Mouse (Mus musculus): ENCODE measurements around the gene Lmtk3. TPM values are rescaled to one million over a fixed set of nuclear protein-coding genes. Genes with fewer than 3 reads are reported as not detected.

Lmtk3 gene
- total RNA-seq, 2 experiments from 2014 or later, result 304 to 352 TPM

DNA sequence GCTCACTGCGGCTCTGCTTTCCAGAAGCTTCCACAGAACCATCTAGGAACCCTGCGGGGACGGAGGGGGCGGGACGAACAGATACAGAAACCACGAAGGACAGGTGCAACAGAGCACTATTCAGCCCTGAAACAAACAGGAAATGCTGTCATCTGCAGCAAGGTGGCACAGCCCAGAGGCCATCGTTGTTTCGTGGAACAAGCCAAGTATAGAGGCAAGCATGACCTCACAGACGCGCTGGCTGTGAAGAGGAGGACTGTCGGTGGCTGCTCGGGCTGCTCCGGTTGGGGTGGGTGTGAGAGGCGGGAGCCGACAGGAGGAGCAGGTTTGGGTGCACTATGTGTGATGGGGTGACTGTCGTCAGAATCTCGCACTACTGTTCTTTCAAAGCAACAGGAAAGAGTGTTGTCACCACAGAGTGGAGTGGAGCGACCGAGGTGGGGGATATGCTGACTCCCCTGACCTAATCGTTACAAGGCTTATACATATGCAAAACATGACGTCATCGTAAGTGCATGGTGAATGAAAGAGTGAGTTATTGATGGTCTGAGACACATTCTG lies 4.4 kb upstream of the Lmtk3 start:
- DNase-seq, result no peak
- intact Hi-C loops (cut with DNase I), result no loop called here

DNA sequence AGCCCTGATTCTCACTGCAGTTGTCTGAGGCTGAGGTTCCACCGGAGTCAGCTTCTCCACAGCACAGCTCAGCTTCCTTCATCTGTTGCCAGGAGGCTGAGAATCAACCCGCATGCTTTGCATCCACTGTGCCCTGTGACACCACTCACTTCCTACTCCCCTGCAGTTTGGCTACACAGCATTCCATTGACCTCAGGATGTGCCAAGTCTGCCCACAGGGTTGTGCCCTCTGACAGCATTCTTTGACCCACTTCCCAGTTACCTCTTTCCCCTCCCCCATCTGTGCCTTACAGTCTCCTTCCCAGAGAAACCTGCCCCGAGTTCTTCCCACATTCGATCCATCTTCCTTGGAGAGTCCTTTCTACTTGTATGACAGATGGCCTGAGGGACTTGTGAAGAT lies 1.3 kb upstream of the Lmtk3 start:
- no peak for DNase-seq
- intact Hi-C loops (cut with DNase I), result no loop called here

DNA sequence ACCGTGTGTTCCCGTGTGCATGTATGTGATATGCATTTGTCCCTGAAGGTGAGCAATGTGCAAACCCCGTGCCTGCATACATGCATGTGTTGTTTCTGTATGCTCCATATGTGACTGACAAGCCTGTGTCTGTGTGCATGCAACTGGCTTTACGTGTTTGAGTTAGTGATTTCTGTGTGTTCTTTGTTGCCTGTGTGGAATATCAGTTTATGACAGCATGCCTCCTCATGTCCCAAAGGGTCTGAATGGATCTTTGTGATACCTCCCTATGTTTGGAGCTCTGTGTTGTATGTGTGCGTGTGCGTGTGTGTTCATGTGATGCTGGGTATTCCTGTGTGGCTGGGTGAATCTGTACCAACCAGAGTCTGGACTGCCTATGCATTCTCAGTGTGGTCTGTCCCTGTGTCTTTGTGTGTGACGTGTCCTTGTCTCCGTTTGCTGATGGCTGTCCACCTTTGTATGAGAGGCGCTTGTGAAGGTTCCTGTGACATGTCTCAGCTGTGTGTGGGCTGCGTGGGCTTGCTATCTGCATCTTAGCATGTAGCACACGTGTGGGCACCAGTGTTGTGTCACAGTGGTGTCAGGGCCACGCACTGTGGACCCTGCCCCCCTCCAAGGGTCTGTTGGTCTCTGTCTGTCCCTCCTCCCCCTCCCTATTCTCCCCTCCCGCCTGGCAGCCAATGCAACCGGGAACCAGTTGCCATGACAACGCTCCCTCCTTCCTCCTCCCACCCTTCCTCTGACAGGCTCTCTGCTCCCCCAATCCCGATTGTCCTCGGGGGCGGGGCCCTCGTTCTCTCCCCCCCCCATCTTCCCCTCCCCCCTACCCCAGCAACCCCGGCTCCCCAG lies 1.2 kb downstream of the Lmtk3 start, which contains the start of gene Sult2b1:
Gene Sult2b1, minus strand, starts transcription at position 146 of the 849 bp plus-strand sequence.
- peak; percentile 97 for DNase-seq
- intact Hi-C loops (cut with DNase I), result no loop called here

DNA sequence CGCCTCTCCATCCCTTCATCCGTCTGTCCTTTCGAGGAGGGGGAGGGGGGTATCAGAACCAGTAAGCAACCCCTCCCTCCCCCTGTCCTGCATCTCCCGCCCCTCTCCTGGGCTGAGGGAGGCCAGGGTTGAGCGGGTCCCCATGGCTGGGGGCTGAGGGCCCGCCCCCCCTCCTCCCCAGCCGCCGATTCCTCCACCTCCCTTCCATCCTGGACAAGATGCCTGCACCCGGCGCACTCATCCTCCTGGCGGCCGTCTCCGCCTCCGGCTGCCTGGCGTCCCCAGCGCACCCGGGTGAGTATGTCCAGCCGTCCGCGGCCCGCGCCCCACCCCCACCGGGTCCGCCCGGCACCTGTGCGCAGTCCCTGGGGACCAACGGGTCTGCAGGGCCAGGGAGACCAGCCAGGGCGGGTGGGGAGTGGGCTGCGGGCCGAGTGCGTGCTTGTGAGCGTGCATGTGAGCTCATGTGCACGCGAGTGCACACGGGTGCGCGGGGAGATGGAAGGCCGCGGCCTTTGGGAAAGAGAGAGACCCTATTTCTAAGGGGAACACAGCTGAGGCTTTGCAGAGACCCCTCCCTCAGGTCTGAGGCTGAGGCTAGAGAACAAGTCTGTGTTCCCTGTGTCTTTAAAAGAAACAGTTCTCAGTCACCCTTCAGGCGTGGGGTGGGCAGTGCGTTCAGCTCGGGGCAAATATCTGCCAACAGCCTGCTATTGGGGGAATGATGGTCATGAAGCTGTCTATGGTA lies 2.0 kb downstream of the Lmtk3 start:
- intact Hi-C loops (cut with DNase I), result no loop called here
- DNase-seq, result peak; percentile 82

DNA sequence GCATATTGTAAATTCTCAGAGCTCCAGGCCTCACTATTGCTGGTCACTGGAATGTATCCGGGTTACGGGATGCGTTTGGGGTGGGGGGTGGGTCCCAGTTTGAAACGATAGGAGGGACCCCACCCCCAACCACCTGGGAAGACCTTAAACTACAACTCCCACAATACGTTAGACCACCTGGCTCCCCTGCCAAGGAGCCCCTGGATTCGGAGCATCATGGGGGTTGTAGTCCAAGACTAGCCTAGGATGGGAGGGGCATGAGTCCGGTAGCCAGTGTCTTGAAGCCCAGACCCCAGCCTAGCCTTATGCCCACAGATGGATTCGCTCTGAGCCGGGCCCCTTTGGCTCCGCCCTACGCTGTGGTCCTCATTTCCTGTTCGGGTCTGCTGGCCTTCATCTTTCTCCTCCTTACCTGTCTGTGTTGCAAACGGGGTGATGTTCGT lies 2.6 kb downstream of the Lmtk3 start:
- peak; percentile 86 for DNase-seq
- intact Hi-C loops (cut with DNase I), result no loop called here

DNA sequence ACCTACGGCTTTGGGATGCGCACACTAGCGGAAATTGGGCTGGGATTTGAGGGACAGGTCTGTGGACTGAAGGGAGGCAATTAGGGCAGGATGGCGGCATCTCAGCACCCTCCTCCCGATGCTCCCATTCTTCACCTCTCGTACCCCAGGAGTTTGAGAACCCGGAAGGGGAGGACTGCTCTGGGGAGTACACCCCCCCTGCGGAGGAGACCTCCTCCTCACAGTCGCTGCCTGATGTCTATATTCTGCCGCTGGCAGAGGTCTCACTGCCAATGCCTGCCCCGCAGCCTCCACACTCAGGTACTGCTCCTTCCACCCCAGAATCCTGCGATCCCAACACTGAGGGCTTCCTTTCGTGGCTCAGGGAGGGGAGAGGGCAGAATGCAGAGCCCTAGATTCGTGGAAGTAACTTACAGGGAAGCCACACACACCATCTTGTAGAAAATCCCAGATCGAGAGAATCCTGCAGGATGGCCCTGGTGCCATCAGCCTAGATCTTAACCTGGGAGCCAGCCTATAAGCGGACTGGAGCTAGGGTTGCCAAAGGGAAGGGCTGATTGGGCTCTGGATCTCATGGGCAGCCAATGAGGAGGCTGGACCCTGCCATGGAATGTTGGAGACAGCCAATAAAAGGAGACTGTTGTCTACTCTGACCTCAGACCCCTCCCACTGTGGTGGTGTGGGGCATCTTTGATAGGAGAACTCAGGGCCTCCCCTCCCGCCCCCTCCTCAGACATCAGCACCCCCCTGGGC lies 3.3 kb downstream of the Lmtk3 start:
- peak; percentile 43 for DNase-seq
- intact Hi-C loops (cut with DNase I), result no loop called here

DNA sequence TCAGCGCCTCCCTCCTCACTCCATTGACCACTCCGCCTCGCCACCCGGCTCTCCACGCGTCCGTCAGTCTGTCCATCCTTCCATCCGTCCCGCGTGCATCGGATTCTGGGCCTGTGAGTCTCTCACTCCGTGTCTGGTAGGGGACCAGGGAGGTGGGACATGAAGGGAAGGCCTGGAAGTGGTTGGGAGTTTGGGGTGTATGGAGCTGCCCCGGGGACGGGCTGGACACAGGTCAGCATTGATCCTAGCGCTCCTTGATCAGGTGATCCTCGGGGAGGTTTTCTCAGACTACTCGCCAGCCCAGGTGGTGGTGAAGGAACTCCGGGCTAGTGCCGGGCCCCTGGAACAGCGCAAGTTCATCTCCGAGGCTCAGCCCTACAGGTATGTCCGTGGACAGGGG lies 4.1 kb downstream of the Lmtk3 start:
- no peak for DNase-seq
- intact Hi-C loops (cut with DNase I), result no loop called here

DNA sequence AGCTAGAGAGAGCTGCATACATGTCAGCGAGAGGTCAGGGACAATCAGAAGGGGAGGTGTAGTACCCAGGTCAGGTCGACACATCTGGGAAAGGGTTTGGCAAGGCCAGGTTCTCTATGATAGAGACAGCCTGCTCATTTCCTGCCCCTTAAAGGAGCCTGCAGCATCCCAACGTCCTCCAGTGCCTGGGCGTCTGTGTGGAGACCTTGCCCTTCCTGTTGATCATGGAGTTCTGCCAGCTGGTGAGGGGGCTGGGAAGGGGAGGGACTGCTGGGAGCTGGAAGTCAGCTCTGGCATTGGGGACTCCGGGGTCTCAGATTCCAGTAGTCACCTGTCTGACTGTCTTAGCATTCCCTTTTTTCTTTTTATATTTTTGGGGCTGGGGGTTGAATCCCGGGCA lies 7.2 kb downstream of the Lmtk3 start:
- intact Hi-C loops (cut with DNase I), result no loop called here
- no peak for DNase-seq

DNA sequence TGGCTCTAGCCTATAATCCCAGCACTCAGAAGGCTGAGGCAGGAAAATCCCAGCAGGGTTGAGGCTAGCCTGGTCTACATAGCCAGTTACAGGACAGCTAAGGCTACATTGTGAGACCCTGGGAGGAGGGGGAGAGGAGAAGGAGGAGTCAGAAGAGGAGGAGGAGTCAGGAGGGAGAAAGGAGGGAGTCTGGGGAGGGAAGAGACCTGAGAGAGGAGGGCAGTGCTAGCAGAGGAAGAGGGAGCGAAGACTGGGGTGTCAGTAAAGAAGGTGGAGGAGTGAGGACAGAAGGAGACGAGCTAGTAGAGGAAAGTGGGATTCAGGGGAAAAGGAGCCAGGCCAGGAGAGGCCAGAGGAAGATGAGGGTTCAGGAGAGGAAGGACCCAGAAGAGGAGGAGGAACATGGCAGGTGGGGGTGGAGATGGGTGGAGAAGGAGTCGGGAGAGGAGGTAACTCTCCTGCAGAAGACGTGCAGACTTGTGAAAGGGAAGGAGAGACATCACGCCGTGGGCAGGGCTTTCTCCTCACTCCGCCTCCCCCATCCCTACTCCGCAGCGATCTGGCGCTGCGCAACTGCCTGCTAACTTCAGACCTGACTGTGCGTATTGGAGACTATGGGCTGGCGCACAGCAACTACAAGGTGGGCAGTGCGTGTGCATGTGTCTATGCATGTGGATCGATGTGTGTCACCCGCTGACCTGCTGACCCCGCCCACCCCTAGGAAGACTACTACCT lies 8.4 kb downstream of the Lmtk3 start:
- DNase-seq, result no peak
- intact Hi-C loops (cut with DNase I), result no loop called here

DNA sequence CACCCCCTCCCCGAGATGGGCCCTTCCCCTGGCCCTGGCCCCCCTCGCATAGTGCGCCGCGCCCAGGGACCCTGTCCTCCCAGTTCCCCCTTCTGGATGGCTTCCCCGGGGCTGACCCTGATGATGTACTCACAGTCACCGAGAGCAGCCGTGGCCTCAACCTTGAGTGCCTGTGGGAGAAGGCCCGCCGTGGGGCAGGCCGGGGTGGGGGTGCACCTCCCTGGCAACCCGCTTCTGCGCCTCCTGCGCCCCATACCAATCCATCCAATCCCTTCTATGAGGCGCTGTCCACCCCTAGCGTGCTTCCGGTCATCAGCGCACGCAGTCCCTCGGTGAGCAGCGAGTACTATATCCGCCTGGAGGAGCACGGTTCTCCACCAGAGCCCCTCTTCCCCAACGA lies 9.7 kb downstream of the Lmtk3 start:
- DNase-seq, result no peak
- intact Hi-C loops (cut with DNase I), result no loop called here

DNA sequence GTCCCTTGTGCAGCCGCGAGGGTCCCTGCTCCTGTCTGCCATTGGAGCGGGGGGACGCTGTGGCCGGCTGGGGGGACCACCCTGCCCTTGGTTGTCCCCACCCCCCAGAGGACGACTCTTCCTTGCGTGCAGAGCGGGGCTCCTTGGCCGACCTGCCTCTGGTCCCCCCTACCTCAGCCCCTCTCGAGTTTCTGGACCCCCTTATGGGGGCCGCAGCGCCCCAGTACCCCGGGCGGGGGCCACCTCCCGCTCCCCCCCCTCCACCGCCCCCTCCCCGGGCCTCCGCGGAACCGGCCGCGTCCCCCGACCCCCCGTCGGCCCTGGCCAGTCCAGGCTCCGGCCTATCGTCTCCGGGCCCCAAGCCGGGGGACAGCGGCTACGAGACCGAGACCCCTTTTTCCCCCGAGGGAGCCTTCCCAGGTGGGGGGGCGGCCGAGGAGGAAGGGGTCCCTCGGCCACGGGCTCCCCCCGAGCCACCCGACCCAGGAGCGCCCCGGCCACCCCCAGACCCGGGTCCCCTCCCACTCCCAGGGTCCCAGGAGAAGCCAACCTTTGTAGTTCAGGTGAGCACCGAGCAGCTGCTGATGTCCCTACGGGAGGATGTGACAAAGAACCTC lies 10.5 kb downstream of the Lmtk3 start:
- intact Hi-C loops (cut with DNase I), result no loop called here
- peak; percentile 12 for DNase-seq

DNA sequence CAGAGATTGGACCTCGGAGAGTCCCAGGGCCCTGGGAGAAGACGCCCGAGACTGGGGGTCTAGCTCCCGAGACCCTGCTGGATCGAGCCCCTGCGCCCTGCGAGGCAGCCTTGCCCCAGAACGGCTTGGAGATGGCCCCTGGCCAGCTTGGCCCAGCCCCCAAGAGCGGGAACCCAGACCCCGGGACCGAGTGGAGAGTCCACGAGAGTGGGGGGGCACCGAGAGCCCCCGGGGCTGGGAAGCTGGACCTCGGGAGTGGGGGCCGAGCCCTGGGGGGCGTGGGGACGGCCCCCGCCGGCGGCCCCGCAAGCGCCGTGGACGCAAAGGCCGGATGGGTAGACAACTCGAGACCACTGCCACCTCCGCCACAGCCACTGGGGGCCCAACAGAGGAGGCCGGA lies 11.4 kb downstream of the Lmtk3 start:
- intact Hi-C loops (cut with DNase I), result loop anchor here (5.0 kb wide), 1 partner anchor 73 kb away; the partner anchor contains the start of gene Fam83e
- peak; percentile 17 for DNase-seq

DNA sequence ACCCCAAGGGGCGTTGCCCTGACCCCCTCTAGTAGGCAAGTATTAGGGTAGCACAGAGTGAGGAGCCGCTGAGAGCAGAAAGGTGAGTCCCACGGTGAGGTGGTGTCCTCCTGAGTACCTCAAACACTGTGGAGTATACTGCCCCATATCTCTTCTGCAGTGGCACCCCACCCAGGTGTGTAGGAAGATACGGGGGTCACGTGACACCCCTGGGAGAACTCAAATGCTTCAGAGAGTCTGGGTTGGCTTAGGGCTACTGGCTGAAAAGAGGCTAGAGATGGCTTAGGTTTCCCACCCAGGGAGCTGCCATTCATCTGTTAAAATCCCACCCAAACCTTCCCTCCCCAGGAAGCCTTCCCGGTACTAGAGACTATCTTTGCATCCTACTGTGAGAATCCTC lies 13.4 kb downstream of the Lmtk3 start:
- no peak for DNase-seq
- intact Hi-C loops (cut with DNase I), result loop anchor here (5.0 kb wide), 1 partner anchor 75 kb away; the partner anchor contains the start of gene Fam83e

DNA sequence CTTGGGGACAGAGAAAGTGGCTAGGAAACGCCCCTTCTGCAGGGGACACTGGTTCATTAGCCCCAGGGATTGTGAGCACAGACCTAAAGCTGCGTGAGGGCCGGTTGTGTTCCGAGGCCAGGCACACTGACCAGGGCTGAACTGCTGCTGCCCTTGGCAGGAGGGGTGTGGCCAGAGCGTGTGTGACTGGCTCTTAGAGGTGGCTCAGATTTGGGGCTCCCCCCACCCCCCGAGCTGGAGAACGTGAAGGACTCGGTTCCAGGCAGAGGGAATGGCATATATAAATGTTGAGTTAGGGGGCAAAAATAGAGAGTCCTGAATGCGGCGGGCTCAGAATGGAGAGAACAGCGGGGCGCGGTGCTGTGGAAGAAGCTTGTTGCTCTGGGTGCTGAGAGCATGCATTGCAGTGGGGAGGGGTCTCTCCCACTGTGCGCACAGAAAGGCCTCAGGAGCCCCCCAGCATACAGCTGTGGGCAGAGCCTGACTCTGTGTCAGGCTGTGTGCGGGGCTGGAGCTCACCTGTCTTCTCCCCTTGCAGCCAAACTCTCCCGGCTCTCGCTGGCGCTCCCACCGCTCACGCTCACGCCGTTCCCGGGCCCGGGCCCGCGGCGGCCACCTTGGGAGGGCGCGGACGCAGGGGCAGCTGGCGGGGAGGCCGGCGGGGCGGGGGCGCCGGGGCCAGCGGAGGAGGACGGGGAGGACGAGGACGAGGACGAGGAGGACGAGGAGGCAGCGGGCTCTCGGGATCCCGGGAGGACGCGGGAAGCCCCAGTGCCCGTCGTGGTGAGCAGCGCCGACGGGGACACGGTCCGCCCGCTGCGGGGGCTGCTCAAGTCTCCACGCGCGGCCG lies 14.3 kb downstream of the Lmtk3 start:
- DNase-seq, result peak; percentile 7
- intact Hi-C loops (cut with DNase I), result loop anchor here (5.0 kb wide), 1 partner anchor 76 kb away; the partner anchor contains the start of gene Fam83e

DNA sequence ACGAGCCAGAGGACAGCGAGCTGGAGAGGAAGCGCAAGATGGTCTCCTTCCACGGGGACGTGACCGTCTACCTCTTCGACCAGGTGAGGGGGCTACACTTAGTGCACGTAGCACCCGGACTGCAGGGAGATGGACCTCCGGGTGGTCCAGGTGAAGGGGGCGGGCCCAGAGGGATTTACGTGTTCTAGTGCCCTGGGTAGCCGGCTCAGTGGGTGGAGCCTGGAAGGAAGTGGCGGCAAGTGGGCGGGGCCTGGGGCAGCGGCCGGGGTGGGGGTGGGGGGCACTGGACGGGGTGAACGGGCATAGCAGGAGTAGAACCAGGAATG lies 14.9 kb downstream of the Lmtk3 start:
- DNase-seq, result no peak
- intact Hi-C loops (cut with DNase I), result loop anchor here (5.0 kb wide), 1 partner anchor 76 kb away; the partner anchor contains the start of gene Fam83e

DNA sequence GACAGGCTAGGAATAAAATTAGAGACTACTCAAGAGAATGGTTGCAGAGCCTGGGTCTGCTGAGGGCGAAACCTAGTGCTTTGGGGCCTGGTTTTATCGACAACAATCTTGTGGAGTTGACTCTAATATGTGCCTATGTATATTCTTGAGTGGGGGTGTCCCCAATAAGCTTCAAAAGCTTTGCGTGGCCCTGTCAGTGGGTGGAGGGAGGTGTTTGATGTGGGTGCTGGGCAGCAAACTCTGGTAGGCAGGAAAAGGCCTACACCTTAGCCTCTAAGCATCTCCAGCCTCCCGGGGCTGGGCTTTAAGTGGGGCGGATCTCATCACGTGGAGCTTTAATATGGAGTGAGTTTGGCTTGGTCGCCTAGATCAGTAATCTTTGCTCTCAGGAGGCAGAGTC lies 15.4 kb downstream of the Lmtk3 start:
- intact Hi-C loops (cut with DNase I), result loop anchor here (5.0 kb wide), 1 partner anchor 77 kb away; the partner anchor contains the start of gene Fam83e
- DNase-seq, result no peak

DNA sequence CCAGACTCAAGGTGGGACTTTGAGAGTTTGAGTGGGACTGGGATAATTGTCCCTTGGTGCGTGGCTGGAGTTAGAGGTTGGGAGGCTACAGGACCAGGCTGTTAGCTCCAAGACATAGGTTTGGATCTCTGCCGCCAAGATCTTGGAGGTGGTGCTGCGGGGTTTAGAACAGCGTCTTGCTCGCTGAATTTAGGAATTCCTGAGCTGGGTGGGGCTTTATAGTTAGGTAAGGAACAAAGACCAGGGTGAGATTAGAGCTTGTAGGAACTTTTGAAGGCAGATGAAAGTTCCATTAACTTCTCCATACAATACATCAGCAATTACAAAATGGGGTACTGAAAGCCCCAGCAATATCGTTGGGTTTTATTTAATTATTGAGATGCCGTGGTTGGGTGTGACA lies 16.5 kb downstream of the Lmtk3 start:
- DNase-seq, result no peak
- intact Hi-C loops (cut with DNase I), result loop anchor here (2.0 kb wide), 1 partner anchor 61 kb away; no protein-coding TSS in a partner anchor

DNA sequence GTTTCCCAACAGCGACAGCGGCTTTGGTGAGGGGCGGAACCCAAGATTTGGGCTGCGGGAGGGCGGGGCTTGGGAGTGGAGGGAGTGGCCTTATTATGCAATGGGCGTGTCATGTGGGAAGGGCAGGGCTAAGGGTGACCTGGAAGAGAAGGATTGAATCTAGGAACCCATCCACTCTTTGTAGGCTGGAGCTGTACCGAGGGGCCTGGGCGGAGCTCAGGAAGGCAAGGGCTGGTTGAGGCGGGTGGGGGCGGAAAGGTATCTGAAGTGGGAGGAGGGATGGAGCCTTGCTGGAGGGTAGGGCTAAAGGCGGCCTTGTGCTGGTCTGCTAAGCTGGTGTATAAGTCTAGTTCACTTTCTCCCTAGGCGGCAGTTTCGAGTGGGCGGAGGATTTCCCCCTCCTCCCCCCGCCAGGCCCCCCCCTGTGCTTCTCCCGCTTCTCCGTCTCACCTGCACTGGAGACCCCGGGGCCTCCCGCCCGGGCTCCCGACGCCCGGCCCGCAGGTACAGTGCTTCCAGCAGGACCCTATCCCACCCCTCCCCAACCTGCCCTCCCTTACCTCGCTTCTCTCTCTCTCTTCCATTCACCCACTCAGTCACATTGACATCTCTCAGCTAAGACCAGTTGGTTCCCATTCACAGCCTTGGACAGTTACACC lies 17.1 kb downstream of the Lmtk3 start:
- intact Hi-C loops (cut with DNase I), result loop anchor here (2.0 kb wide), 1 partner anchor 62 kb away; no protein-coding TSS in a partner anchor

More for the DNA sequence above, 17.1 kb downstream of the Lmtk3 start:
- DNase-seq, result no peak

All from left cerebral cortex, postnatal 4 days (tissue).